Mouse (Mus musculus) kidney, embryonic 14.5 days (tissue): ENCODE data around the gene Ssx2ip. TPM values are rescaled to one million over a fixed set of nuclear protein-coding genes. Genes with fewer than 3 reads are reported as not detected.

Experiments
- ATAC-seq: fragments of 200-750 bp; cut with Nextera tagmentation; 2 replicates; pipeline ENCODE4 v1.8.0; 2017; ENCODE audit warnings: moderate number of reproducible peaks, mild to moderate bottlenecking, moderate TSS enrichment, moderate library complexity; ENCODE audit not compliant: low FRiP score, low TSS enrichment
- H3K27ac ChIP-seq: fragments of 300-500 bp; sonication (generic); 2 replicates; pipeline ENCODE4 v1.5.1; 2014; ENCODE audit warnings: low read depth, mild to moderate bottlenecking, low read length, moderate library complexity, mixed read lengths
- H3K27me3 ChIP-seq: fragments of 300-500 bp; sonication (generic); 2 replicates; pipeline ENCODE4 v1.6.1; 2014; ENCODE audit warnings: mild to moderate bottlenecking, low read length; ENCODE audit not compliant: control insufficient read depth, insufficient read depth
- H3K36me3 ChIP-seq: fragments of 300-500 bp; sonication (generic); 2 replicates; pipeline ENCODE4 v1.6.1; 2014; ENCODE audit warnings: low read length, mixed read lengths; ENCODE audit not compliant: control insufficient read depth, insufficient read depth
- H3K4me1 ChIP-seq: fragments of 300-500 bp; sonication (generic); 2 replicates; pipeline ENCODE4 v1.6.1; 2014; ENCODE audit warnings: low read length, mixed read lengths; ENCODE audit not compliant: control insufficient read depth, insufficient read depth
- H3K4me2 ChIP-seq: fragments of 300-500 bp; sonication (generic); replicated peaks from 2 replicates; pipeline ENCODE4 v1.6.1; 2014; ENCODE audit warnings: low read depth, mild to moderate bottlenecking, low read length
- H3K4me3 ChIP-seq: fragments of 300-500 bp; sonication (generic); 2 replicates; pipeline ENCODE4 v1.5.1; 2014; ENCODE audit warnings: mild to moderate bottlenecking, low read length
- H3K9ac ChIP-seq: fragments of 300-500 bp; sonication (generic); 2 replicates; pipeline ENCODE4 v1.6.1; 2014; ENCODE audit warnings: low read depth, mild to moderate bottlenecking, low read length, moderate library complexity
- H3K9me3 ChIP-seq: fragments of 300-500 bp; sonication (generic); 2 replicates; pipeline ENCODE4 v1.6.1; 2016; ENCODE audit warnings: low read length; ENCODE audit not compliant: control insufficient read depth
- WGBS: fragments of 180-500 bp; shearing (Covaris S2); extraction: QIAGEN DNeasy Blood & Tissue Kit; methylation state at CpG from one replicate; pipeline ENCODE4 v1.1.7; 2014; 5-methylcytosine and 5-hydroxymethylcytosine counted together
- polyA plus RNA-seq: library from polyadenylated mRNA; unstranded; fragments of >200 nt; fragmentation: Nextera tagmentation; extraction: Ambion mirVana; gene quantifications from 2 replicates; pipeline ENCODE4 v1.2.1, GENCODE M21; 2014

Gene Ssx2ip
- polyA plus RNA-seq, 1 experiment from 2014 or later = 25.8 TPM

GRCm38 (mm10) chr3:146447156-146447555 lies 42.7 kb downstream of the Ssx2ip start:
- H3K27ac ChIP-seq = no peak overlapping the region
- no peaks in the 10 kb centered on the region for H3K4me1 ChIP-seq
- WGBS = 91% methylated on average over 5 of the region's 5 CpGs
- no peaks in the 10 kb centered on the region for H3K27me3 ChIP-seq
- ATAC-seq = no peak
- H3K9ac ChIP-seq = no peak overlapping the region
- H3K4me2 ChIP-seq = no peak overlapping the region
- no peak overlapping the region for H3K4me3 ChIP-seq
- H3K36me3 ChIP-seq = no peaks in the 10 kb centered on the region
- no peaks in the 10 kb centered on the region for H3K9me3 ChIP-seq

DNA sequence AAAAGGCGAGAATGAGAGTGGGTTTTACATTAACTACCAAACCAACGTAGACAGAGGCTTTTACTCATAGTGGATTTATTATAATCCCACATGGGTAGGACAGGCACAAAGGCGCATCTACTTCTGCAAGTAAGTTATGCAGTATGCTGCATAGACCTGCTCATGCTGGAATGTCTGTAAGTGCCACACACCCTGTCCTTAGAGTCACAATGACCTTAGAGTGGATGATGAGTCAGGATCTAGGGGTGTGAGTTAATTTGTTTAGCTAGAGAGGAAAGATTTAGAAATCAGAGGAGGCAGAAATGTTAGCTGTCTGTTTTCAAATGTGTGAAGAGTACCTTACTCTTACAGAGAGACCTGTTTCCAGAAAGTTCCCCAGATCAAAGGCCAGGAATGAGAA lies 43.2 kb downstream of the Ssx2ip start:
- no peak overlapping the region for H3K4me2 ChIP-seq
- ATAC-seq = no peak
- H3K9me3 ChIP-seq = no peaks in the 10 kb centered on the region
- 89% methylated on average over 3 of the region's 3 CpGs for WGBS
- H3K27ac ChIP-seq = no peak overlapping the region
- H3K27me3 ChIP-seq = no peaks in the 10 kb centered on the region
- H3K4me1 ChIP-seq = no peaks in the 10 kb centered on the region
- no peaks in the 10 kb centered on the region for H3K36me3 ChIP-seq
- no peak overlapping the region for H3K9ac ChIP-seq
- H3K4me3 ChIP-seq = no peak overlapping the region

DNA sequence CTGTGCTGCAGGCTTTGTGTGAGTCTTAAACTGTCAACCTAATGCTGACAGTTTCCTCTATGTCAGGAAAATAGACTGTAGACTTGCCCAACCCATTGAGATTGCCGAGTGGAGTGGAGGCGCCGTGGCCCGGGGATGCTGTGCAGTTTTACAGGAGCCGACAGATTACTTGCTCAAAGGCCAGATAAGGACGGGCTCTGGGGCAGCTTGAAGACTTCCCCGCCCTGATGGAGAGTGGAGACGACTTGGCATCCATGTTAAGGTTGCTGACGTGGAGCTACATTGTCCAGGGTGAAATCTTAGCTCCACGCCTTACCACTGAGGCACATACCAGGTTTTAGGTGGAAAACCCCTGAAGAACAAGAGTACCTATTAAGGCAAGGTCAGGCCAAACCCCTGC lies 43.9 kb downstream of the Ssx2ip start:
- no peak for ATAC-seq
- 89% methylated on average over 10 of the region's 10 CpGs for WGBS
- Histone ChIP-seq H3K9me3 (no peaks in the 10 kb centered on the region), H3K4me3 (no peak overlapping the region), H3K9ac (no peak overlapping the region), H3K27me3 (no peaks in the 10 kb centered on the region), H3K27ac (no peak overlapping the region), H3K4me1 (no peaks in the 10 kb centered on the region), H3K4me2 (no peak overlapping the region), H3K36me3 (no peaks in the 10 kb centered on the region)

- 64% methylated on average over 6 of the region's 6 CpGs for WGBS
- Histone ChIP-seq H3K27me3 (no peaks in the 10 kb centered on the region), H3K27ac (no peak overlapping the region), H3K4me1 (no peaks in the 10 kb centered on the region), H3K36me3 (no peaks in the 10 kb centered on the region), H3K9me3 (no peaks in the 10 kb centered on the region), H3K4me3 (no peak overlapping the region), H3K9ac (no peak overlapping the region), H3K4me2 (no peak overlapping the region)
- no peak for ATAC-seq
Measured at GRCm38 (mm10) chr3:146448969-146449368, 44.5 kb downstream of the Ssx2ip start.

GRCm38 (mm10) chr3:146449745-146450250 lies 45.4 kb downstream of the Ssx2ip start, which contains the start of gene Ctbs:
Ctbs (plus strand) TSS chr3:146449795.
- Histone ChIP-seq H3K4me2 (peak within 1 kb of the TSS; percentile 76), H3K36me3 (no peaks in the 10 kb centered on the region), H3K9me3 (no peaks in the 10 kb centered on the region), H3K27me3 (no peaks in the 10 kb centered on the region), H3K27ac (peak within 1 kb of the TSS; percentile 83), H3K9ac (peak within 1 kb of the TSS; percentile 77), H3K4me3 (peak within 1 kb of the TSS; percentile 64), H3K4me1 (no peaks in the 10 kb centered on the region)
- 53% methylated on average over 9 of the region's 9 CpGs for WGBS
- no peak for ATAC-seq

GRCm38 (mm10) chr3:146450371-146450841 lies 46.0 kb downstream of the Ssx2ip start:
- Histone ChIP-seq H3K4me2 (peak overlapping the region; percentile 76), H3K9ac (peak overlapping the region; percentile 77), H3K27ac (peak overlapping the region; percentile 83), H3K27me3 (no peaks in the 10 kb centered on the region), H3K4me1 (no peaks in the 10 kb centered on the region), H3K9me3 (no peaks in the 10 kb centered on the region), H3K36me3 (peaks cover 2% of the 10 kb centered on the region; the same call in 1 of the 2 replicates), H3K4me3 (peak overlapping the region; percentile 64)
- peak; percentile 100 for ATAC-seq
- WGBS = under 1% methylated on average over 29 of the region's 29 CpGs

- no peaks in the 10 kb centered on the region for H3K9me3 ChIP-seq
- H3K9ac ChIP-seq = no peak overlapping the region
- H3K27ac ChIP-seq = no peak overlapping the region
- H3K4me3 ChIP-seq = no peak overlapping the region
- 86% methylated on average over 5 of the region's 5 CpGs for WGBS
- no peaks in the 10 kb centered on the region for H3K4me1 ChIP-seq
- H3K27me3 ChIP-seq = no peaks in the 10 kb centered on the region
- peak overlapping the region; percentile 76 for H3K4me2 ChIP-seq
- peaks cover 8% of the 10 kb centered on the region; the same call in 1 of the 2 replicates for H3K36me3 ChIP-seq
- no peak for ATAC-seq
Measured at GRCm38 (mm10) chr3:146451375-146451774, 46.9 kb downstream of the Ssx2ip start.

GRCm38 (mm10) chr3:146462939-146463338 lies 58.5 kb downstream of the Ssx2ip start:
- H3K9ac ChIP-seq = no peak overlapping the region
- peaks cover 2% of the 10 kb centered on the region; the same call in 1 of the 2 replicates for H3K36me3 ChIP-seq
- no peaks in the 10 kb centered on the region for H3K4me1 ChIP-seq
- 61% methylated on average over 2 of the region's 2 CpGs for WGBS
- no peak overlapping the region for H3K4me2 ChIP-seq
- no peak overlapping the region for H3K4me3 ChIP-seq
- no peaks in the 10 kb centered on the region for H3K27me3 ChIP-seq
- no peaks in the 10 kb centered on the region for H3K9me3 ChIP-seq
- no peak overlapping the region for H3K27ac ChIP-seq
- no peak for ATAC-seq

DNA sequence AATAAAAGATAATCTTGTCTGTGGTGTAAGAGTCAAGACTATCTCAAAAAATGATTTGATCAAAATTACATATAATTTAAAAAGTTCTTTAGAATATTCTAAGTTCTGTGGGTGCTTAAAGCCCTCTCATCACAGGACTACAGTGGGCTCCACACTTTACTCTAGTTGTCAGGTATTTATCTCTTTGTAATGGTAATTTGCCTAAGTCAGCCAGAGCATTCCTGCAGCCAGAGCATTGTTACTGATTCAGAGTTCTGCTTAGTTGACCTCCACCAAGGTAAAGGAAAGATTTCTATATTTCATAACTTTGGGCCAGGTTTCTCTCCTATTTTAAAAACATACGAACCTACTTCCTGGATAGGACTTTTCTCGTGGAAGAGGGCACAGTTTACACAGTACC lies 64.8 kb downstream of the Ssx2ip start:
- no peaks in the 10 kb centered on the region for H3K36me3 ChIP-seq
- no peak overlapping the region for H3K27ac ChIP-seq
- H3K4me2 ChIP-seq = no peak overlapping the region
- H3K4me1 ChIP-seq = no peaks in the 10 kb centered on the region
- no peak overlapping the region for H3K4me3 ChIP-seq
- 79% methylated on average over 2 of the region's 2 CpGs for WGBS
- H3K27me3 ChIP-seq = no peaks in the 10 kb centered on the region
- no peak overlapping the region for H3K9ac ChIP-seq
- ATAC-seq = no peak
- no peaks in the 10 kb centered on the region for H3K9me3 ChIP-seq
